In the genomic region with DNA sequence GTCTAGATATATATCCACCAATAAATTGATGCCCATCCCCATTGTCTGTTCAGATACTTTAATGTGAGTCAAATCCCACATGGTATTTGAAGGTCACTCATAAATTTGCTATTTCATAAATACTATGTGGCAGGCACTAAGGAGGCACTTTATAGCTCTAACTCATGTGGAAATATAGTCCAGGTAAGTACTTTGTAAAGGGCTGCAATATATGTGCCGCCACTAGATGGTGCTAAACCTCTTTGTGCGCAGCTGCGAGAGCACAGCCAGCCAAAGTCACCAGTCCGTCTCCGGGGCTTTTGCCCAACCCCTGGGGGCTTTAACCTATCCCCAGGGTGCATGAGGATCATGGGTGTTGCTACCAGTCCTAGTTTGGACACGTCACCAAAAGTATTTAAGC, we compare ENCODE assay signal across 9 mouse cellular contexts. TPM values are rescaled to one million over a fixed set of nuclear protein-coding genes. Genes with fewer than 3 reads are reported as not detected.
DNase-seq lines count a peak whose midpoint lies in the region; ATAC-seq lines count a peak whose summit lies in the region.
"Not testable (repeated sequence)": the region's sequence is repeated elsewhere in the genome, so short reads cannot be mapped to it uniquely, and the experiment has no call there.
"Had no signal": no experiment of that assay in that cellular context is flagged by ENCODE, and none has a peak within 500 bp of the region (broad histone marks: within the 10 kb centered on the region; RNA-seq: fewer than 3 reads in every experiment).

No protein-coding gene starts in this region.

- not testable (repeated sequence) for H3K27me3 ChIP-seq in embryonic facial prominence, embryonic 14.5 days (replicated peaks; ENCODE audit: control insufficient read depth, insufficient read depth, low read length); heart, embryonic 13.5 days (replicated peaks)

- DNase-seq in adrenal gland, adult 18-20 months (ENCODE audit: low spot score in 2 of 2) = peak; percentile 40 to 48
- not testable (repeated sequence) for DNase-seq in embryonic facial prominence, embryonic 14.5 days (ENCODE audit: low spot score)
- peak; percentile 53 for DNase-seq in kidney, adult 11 months
- peak; percentile 7 to 31 for DNase-seq in layer of hippocampus, postnatal 36 days
- DNase-seq in lung, postnatal 14 days = peak; percentile 45
- DNase-seq in right cerebral cortex, adult 18-20 months = peak; percentile 59

- ATAC-seq in embryonic facial prominence, embryonic 14.5 days (ENCODE audit: low read depth) = peak; percentile 68
- not testable (repeated sequence) for ATAC-seq in heart, embryonic 13.5 days (ENCODE audit: extremely low read depth, insufficient number of reproducible peaks, low FRiP score, low TSS enrichment)

- H3K4me3 ChIP-seq in embryonic facial prominence, embryonic 14.5 days (ENCODE audit: low read depth, low read length) = not testable (repeated sequence)
- H3K4me3 ChIP-seq in heart, embryonic 13.5 days = peak overlapping the region; percentile 17; the same call in 1 of the 2 replicates

- not testable (repeated sequence) for H3K27ac ChIP-seq in embryonic facial prominence, embryonic 14.5 days (replicated peaks; ENCODE audit: low read depth, low read length); heart, embryonic 13.5 days (replicated peaks)

- H3K4me2 ChIP-seq in embryonic facial prominence, embryonic 14.5 days (ENCODE audit: low read depth, low read length) = peak overlapping the region; percentile 20; the same call in 1 of the 2 replicates
- peak overlapping the region; percentile 48 for H3K4me2 ChIP-seq in heart, embryonic 13.5 days

- not testable (repeated sequence) for H3K9me3 ChIP-seq in embryonic facial prominence, embryonic 14.5 days (ENCODE audit: control insufficient read depth, low read length); heart, embryonic 13.5 days

- H3K9ac ChIP-seq in embryonic facial prominence, embryonic 14.5 days (ENCODE audit: low read depth, low read length); heart, embryonic 13.5 days: not testable (repeated sequence)

- WGBS in embryonic facial prominence, embryonic 14.5 days = 10% methylated on average over 2 of the region's 6 CpGs
- 2% methylated on average over 6 of the region's 6 CpGs for WGBS in heart, embryonic 13.5 days

- not testable (repeated sequence) for H3K4me1 ChIP-seq in embryonic facial prominence, embryonic 14.5 days (ENCODE audit: control insufficient read depth, insufficient read depth, low read length); heart, embryonic 13.5 days

- not testable (repeated sequence) for H3K36me3 ChIP-seq in embryonic facial prominence, embryonic 14.5 days (ENCODE audit: control insufficient read depth, insufficient read depth, low read length); heart, embryonic 13.5 days

RNA-seq across cellular contexts. Expression of a gene that starts 18.8 kb away (rescaled TPM):
- total RNA-seq in adrenal gland, adult 18-20 months (2021) = under 1 TPM; 0.42 to 0.99 TPM
- not detected in 2 replicates for polyA plus RNA-seq in embryonic facial prominence, embryonic 14.5 days (2014; fragmentation: Nextera tagmentation; extraction: Ambion mirVana)
- polyA plus RNA-seq in heart, embryonic 13.5 days (2015; fragmentation: Nextera tagmentation; extraction: Ambion mirVana) = not detected in 2 replicates
- total RNA-seq in layer of hippocampus, postnatal 36 days (2021) = not detected
- polyA plus RNA-seq: midbrain, embryonic 10.5 days; stomach, embryonic 14.5 days had no signal
